Mouse (Mus musculus) urinary bladder, postnatal 36 days (tissue): ENCODE measurements around the gene Mmp8.

ENCODE experiments used
- DNase-seq, 2 experiments: peaks; one replicate each; pipeline ENCODE4 v3.0.0; 2022; ENCODE audit warnings: low spot score in 2 of 2, mixed read lengths in 1 of 2

Mmp8 gene

DNA sequence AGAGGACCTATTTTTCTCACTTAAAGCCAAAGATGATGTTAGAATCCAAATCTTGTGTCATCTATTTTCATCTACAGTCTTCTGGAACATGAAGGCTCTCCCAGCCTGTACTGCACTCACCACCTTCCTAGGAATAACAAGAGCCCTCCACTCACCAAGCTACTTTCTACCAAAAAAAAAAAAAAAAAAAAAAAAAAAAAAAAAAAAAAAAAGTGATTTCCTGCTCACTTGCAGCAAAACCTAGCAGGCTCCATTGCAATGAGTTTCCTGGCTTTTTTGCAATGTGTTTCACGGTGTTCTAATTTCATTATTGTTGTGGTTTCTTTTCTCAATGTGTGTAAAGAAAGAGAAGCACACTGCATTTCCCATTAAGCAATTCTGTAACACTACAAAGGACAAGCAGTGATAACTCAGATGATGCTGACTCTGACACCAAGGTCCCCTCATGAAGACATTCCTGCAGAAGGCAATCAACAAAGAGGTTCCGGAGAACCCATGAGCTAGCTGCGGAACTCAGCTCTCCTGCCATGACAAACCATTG is 35.1 kb downstream of the Mmp8 start:
- DNase-seq, result no peak

DNA sequence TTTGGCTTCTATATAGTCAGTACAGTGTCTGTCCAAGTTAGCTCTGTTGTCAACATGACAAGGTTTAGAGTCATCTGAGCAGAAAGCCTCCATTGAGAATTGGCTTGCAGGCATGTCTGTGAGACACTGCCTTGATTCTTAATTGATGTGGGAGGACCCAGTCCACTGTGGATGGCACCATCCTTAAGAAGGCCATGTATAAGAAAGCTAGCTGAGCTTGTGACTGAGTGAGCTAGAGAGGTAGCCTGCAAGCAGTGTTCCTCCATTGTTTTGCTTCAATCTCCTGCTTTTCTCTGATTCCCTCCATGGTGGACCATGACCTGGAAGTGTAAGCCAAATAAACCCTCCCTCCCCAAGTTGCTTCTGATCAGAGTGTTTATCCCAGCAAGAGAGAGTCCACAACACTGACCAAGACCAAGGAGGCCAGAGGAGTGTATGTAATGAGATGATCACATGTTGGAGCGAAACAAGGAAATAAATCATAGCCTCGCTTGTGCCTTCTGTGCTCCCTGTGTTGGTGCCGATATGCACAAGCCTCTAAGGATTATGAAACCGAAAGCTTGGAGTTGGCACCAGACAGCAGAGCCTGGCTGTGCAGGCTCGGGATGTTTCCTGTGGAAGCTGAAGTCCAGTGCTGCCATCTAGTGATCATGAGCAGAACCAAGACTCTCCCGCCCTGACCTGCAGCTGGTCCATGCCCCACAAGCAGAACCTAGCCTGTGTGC is 36.7 kb downstream of the Mmp8 start:
- DNase-seq, result peak; percentile 67 to 84

DNA sequence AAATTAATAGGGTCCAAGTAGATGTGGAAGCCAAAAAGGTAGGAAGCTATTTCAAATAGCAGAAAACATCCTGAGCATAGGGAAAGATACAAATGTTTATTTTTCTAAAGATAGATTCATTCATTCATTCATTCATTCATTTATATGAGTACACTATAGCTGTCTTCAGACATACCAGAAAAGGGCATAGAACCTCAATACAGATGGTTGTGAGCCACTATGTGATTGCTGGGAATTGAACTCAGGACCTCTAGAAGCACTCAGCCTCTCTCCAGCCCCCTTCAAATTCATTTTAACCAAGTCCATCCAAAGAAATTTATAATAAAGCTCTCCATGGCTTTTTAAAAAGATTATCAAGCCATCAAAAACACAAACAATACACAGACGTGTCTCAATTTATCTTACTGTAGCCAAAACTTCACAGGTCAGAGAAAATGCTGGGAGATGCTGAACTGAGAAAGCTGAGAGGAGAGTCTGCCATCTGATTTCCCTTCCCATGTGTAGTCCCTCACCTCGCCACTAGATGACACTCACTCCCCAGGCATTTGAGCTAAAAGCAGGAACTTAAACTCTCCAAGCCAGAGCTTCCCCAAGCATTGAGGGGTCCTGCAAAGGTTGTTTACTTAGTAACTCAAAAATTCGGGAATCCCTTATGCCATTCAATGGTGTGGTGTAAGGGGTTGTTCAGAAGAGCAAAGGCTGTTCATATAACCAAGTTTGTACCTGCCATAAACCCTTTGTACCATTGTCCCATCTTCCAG is 44.9 kb downstream of the Mmp8 start:
- DNase-seq, result peak; percentile 61 to 66

DNA sequence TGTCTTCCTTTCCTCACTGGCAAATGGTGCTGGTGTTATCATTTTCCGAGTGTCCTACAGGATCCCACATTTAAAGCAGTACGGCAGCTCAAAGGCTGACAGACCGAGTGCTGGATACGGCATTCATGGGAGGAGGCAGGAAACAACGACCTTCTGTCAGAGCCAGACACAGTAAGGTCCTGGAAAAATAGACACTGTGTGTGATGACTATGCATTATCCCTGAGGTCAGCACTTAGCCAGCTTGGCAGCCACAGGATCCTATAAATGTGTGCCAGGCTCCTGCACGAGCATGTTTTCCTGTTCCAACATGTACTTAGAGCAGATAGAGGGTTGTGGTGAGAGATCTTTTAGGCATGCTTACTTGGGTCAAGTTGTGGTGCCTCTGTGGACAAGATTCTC is 45.7 kb downstream of the Mmp8 start:
- no peak for DNase-seq

DNA sequence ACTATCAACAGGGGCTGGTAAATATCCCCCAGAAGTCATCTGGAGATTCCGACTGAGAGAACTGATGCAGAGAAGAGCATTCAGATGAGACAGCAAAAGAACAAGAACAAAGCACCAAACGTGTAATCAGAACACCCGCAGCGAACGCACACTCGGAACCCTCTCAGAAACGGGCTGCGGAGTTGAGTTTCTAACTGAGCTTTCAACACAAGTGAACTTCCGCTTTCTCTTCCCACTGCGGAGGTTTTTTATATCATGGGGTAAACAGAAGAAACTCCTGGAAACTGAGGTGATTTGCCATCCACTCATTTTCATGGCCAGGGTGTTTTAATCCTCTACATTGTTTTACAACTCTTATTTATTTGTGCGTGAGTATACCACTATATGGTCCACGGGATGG is 47.4 kb downstream of the Mmp8 start:
- no peak for DNase-seq
